Mouse (Mus musculus) left cerebral cortex, adult 18-20 months (tissue): Measurements from ENCODE around the gene Hnrnpc. TPM values are rescaled to one million over a fixed set of nuclear protein-coding genes. Genes with fewer than 3 reads are reported as not detected.

Experiments
- DNase-seq, 2 experiments: peaks; one replicate each; pipeline ENCODE4 v3.0.0; 2021 to 2022; ENCODE audit warnings: low spot score in 2 of 2, mixed read lengths in 1 of 2
- total RNA-seq, 2 experiments: library from RNA; stranded (reverse); gene quantifications; 2 replicates each; pipeline ENCODE4 v1.2.3; 2021

Gene Hnrnpc
- total RNA-seq, 2 experiments from 2014 or later: 238 to 239 TPM

GRCm38 (mm10) chr14:52039332-52039731 lies 64.5 kb downstream of the Hnrnpc start:
- no peak for DNase-seq

- DNase-seq: no peak
Observed at GRCm38 (mm10) chr14:52035926-52036325, 67.9 kb downstream of the Hnrnpc start.

GRCm38 (mm10) chr14:52026342-52026741 lies 77.5 kb downstream of the Hnrnpc start:
- DNase-seq: no peak

GRCm38 (mm10) chr14:52024133-52024532 lies 79.7 kb downstream of the Hnrnpc start:
- no peak for DNase-seq

Other genes with a start within 250 kb of the Hnrnpc start
- 10 to 100 TPM; 27.3 to 31.7 TPM for gene Mettl17, start 219.2 kb downstream of the Hnrnpc start, total RNA-seq
- gene Slc39a2, start 211.1 kb downstream of the Hnrnpc start, total RNA-seq: 1 to 10 TPM; 6.8 to 7.0 TPM
- gene Ndrg2, start 189.9 kb downstream of the Hnrnpc start, total RNA-seq: 100 to 1,000 TPM; 745 to 825 TPM
- not detected for gene Tppp2, start 185.6 kb downstream of the Hnrnpc start, total RNA-seq
- not detected for gene Rnase13, start 181.3 kb downstream of the Hnrnpc start, total RNA-seq
- 10 to 100 TPM; 23.4 to 28.6 TPM for gene Arhgef40, start 119.3 kb downstream of the Hnrnpc start, total RNA-seq
- gene Tmem253, start 88.4 kb downstream of the Hnrnpc start, total RNA-seq: under 1 TPM; 0.28 to 0.56 TPM
- 10 to 100 TPM; 40.6 to 41.3 TPM for gene Zfp219, start 83.3 kb downstream of the Hnrnpc start, total RNA-seq
- not detected for gene Olfr221, start 61.6 kb downstream of the Hnrnpc start, total RNA-seq
- 1 to 10 TPM; 1.7 to 1.8 TPM for gene Rpgrip1, start 6.7 kb upstream of the Hnrnpc start, total RNA-seq
- 10 to 100 TPM; 55.8 to 58.4 TPM for gene Supt16, start 93.4 kb upstream of the Hnrnpc start, total RNA-seq
- 100 to 1,000 TPM; 108 to 120 TPM for gene Chd8, start 153.8 kb upstream of the Hnrnpc start, total RNA-seq
- gene Tox4, start 175.1 kb upstream of the Hnrnpc start, total RNA-seq: 10 to 100 TPM; 65.6 to 65.8 TPM
- gene Rab2b, start 175.5 kb upstream of the Hnrnpc start, total RNA-seq: 10 to 100 TPM; 34.0 to 36.3 TPM
- gene Mettl3, start 201.1 kb upstream of the Hnrnpc start, total RNA-seq: 10 to 100 TPM; 37.6 to 44.1 TPM
- gene Sall2, start 224.7 kb upstream of the Hnrnpc start, total RNA-seq: 10 to 100 TPM; 35.8 to 36.5 TPM